Mouse (Mus musculus) small intestine, adult 2 months (tissue): ENCODE measurements around the gene Axin2. TPM values are rescaled to one million over a fixed set of nuclear protein-coding genes. Genes with fewer than 3 reads are reported as not detected.
A peak's percentile ranks its signal among the peaks of the same experiment; 100 is the strongest.

ENCODE experiments used
- H3K27ac ChIP-seq: fragments of 200-500 bp; 2 replicates; pipeline ENCODE4 v1.5.1; 2012; ENCODE audit warnings: low read depth, low read length, control low read depth, inconsistent platforms; ENCODE audit not compliant: insufficient read depth
- H3K27me3 ChIP-seq: fragments of 200-500 bp; 2 replicates; pipeline ENCODE4 v1.6.1; 2012; ENCODE audit warnings: mild to moderate bottlenecking, moderate library complexity, low read length, inconsistent platforms; ENCODE audit not compliant: control insufficient read depth, insufficient read depth
- H3K36me3 ChIP-seq: fragments of 200-500 bp; 2 replicates; pipeline ENCODE4 v1.6.1; 2012; ENCODE audit warnings: mild to moderate bottlenecking, low read length, control low read depth, inconsistent platforms; ENCODE audit not compliant: control insufficient read depth, insufficient read depth
- H3K4me1 ChIP-seq: fragments of 200-500 bp; 2 replicates; pipeline ENCODE4 v1.6.1; 2012; ENCODE audit warnings: low read length, inconsistent platforms, mixed read lengths; ENCODE audit not compliant: control insufficient read depth, insufficient read depth, insufficient read length
- H3K4me3 ChIP-seq: fragments of 200-500 bp; 2 replicates; pipeline ENCODE4 v1.5.1; 2012; ENCODE audit warnings: low read depth, mild to moderate bottlenecking, control low read depth, inconsistent platforms, low read length, moderate library complexity
- CTCF ChIP-seq: fragments of 200-500 bp; IDR thresholded peaks from 2 replicates; pipeline ENCODE4 v1.5.1; 2012; ENCODE audit warnings: low read depth, mild to moderate bottlenecking, control low read depth, inconsistent platforms, low read length, moderate library complexity, mixed read lengths; ENCODE audit not compliant: insufficient replicate concordance, insufficient read length; ENCODE audit errors: extremely low read depth
- POLR2A ChIP-seq: fragments of 200-500 bp; IDR thresholded peaks from 2 replicates; pipeline ENCODE4 v1.6.1; 2012; ENCODE audit warnings: low read depth, mild to moderate bottlenecking, control low read depth, inconsistent platforms, low read length, moderate library complexity
- WGBS: fragments of 180-500 bp; shearing (Covaris S2); methylation state at CpG from one replicate; pipeline ENCODE4 v1.1.7; 2018; 5-methylcytosine and 5-hydroxymethylcytosine counted together
- polyA plus RNA-seq: library from polyadenylated mRNA; depleted of rRNA; stranded (reverse); fragments of >200 nt; gene quantifications from 2 replicates; pipeline ENCODE4 v1.2.3, GENCODE M21; 2012

Gene Axin2
- polyA plus RNA-seq, 1 experiment: 48.5 TPM

DNA sequence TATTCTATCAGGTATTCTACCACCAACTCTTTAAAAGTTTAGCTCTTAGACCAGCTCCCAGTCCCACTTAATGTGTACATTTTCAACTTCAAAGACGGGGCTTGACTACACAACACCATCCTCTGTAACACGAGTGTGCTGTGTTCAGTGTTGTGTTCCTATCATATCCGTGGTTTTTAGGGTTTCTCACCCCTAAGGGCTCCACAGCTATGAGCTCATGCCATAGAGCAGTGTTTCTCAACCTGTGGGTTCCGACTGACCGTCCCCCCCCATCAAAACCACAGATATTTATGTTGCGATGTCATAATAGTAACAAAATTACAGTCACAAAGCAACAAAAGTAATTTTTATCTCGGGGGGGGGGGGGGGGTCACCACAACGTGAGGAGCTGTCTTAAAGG lies 34.1 kb upstream of the Axin2 start:
- H3K36me3 ChIP-seq: no peaks in the 10 kb centered on the region
- no peak overlapping the region for H3K4me3 ChIP-seq
- 76% methylated on average over 8 of the region's 8 CpGs for WGBS
- no peaks in the 10 kb centered on the region for H3K27me3 ChIP-seq
- TF ChIP-seq CTCF (no peak), POLR2A (no peak)
- peaks cover 3% of the 10 kb centered on the region; the same call in 1 of the 2 replicates for H3K4me1 ChIP-seq
- H3K27ac ChIP-seq: no peak overlapping the region

GRCm38 (mm10) chr11:108889121-108889520 lies 31.0 kb upstream of the Axin2 start:
- peaks cover 3% of the 10 kb centered on the region; the same call in 1 of the 2 replicates for H3K4me1 ChIP-seq
- 25% methylated on average over 11 of the region's 11 CpGs for WGBS
- no peak overlapping the region for H3K27ac ChIP-seq
- H3K36me3 ChIP-seq: no peaks in the 10 kb centered on the region
- H3K4me3 ChIP-seq: no peak overlapping the region
- TF ChIP-seq CTCF (peak; percentile 75; the same call in 1 of the 2 replicates), POLR2A (no peak)
- no peaks in the 10 kb centered on the region for H3K27me3 ChIP-seq

- 78% methylated on average over 16 of the region's 16 CpGs for WGBS
- H3K27ac ChIP-seq: no peak overlapping the region
Observed at GRCm38 (mm10) chr11:108890544-108890943, 29.6 kb upstream of the Axin2 start.

DNA sequence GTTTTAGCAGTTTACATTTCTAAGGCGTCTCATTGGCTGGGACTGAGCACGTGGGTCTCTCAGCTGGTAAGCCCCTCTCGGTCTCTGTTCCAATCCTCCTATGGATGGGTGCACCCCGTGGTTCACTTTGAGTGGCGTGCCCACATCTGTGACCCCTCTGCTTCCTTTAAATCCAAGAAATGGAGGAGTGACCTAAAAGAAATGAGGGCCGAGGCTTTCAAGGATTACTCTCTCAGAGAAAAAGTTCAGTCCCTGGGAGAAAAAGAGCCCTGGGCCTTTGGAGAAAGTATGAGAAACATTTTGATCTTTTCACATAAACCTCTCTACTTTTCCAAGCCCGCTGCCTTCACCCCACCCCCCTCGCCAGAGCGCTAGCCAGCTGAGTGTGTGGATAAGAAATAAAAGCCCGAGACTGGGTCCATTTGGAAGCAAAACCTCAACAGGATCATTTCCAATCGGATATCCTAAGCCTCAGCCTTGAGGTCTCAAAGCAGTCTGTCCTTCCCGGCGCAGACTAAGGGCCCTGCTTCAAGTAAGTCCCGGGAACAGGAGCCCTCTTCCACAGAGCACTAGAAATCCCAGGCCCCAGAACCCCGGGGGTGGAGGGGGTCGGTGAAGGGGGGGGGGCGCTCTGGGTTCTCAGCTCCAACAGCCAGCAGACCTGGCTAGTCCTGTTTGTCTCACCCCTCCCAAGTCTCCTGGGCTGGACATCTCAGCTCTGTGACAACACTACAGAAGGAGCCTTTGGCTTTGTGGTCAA lies 28.9 kb upstream of the Axin2 start:
- TF ChIP-seq CTCF (no peak), POLR2A (no peak)
- Histone ChIP-seq H3K4me3 (peak overlapping the region; percentile 16; the same call in 1 of the 2 replicates), H3K36me3 (no peaks in the 10 kb centered on the region), H3K27ac (no peak overlapping the region), H3K4me1 (peaks cover 3% of the 10 kb centered on the region; the same call in 1 of the 2 replicates), H3K27me3 (no peaks in the 10 kb centered on the region)
- WGBS: 64% methylated on average over 17 of the region's 17 CpGs

More at GRCm38 (mm10) chr11:108890544-108890943, 29.6 kb upstream of the Axin2 start:
- no peak for TF ChIP-seq CTCF
- no peak for TF ChIP-seq POLR2A
- Histone ChIP-seq H3K4me1 (peaks cover 3% of the 10 kb centered on the region; the same call in 1 of the 2 replicates), H3K27me3 (no peaks in the 10 kb centered on the region), H3K36me3 (no peaks in the 10 kb centered on the region), H3K4me3 (no peak overlapping the region)

- WGBS: 63% methylated on average over 21 of the region's 21 CpGs
- Histone ChIP-seq H3K27ac (no peak overlapping the region), H3K4me3 (peak overlapping the region; percentile 16), H3K36me3 (no peaks in the 10 kb centered on the region), H3K27me3 (no peaks in the 10 kb centered on the region), H3K4me1 (peaks cover 3% of the 10 kb centered on the region; the same call in 1 of the 2 replicates)
- TF ChIP-seq POLR2A (no peak), CTCF (no peak)
Observed at GRCm38 (mm10) chr11:108891871-108892380, 28.2 kb upstream of the Axin2 start.

DNA sequence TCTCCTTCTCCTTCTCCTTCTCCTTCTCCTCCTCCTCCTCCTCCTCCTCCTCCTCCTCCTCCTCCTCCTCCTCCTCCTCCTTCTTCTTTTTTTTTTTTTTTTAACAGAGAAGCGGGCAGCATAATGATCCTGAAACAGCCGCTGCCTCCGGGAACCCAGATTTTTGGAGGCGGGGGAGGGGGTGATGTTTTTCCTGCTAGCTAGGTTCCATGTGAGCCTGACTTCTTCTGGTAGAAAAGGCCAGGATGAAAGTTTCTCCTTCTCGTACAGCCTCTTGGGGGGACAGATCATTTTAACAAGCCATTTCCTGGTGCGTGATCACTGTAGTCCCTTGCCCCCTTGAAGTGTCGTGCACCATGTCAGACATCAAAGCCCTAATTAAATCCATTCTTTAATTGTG lies 27.7 kb upstream of the Axin2 start:
- no peaks in the 10 kb centered on the region for H3K36me3 ChIP-seq
- no peaks in the 10 kb centered on the region for H3K27me3 ChIP-seq
- H3K27ac ChIP-seq: no peak overlapping the region
- no peak overlapping the region for H3K4me3 ChIP-seq
- TF ChIP-seq CTCF: no peak
- TF ChIP-seq POLR2A: no peak
- 85% methylated on average over 4 of the region's 7 CpGs for WGBS
- H3K4me1 ChIP-seq: peaks cover 3% of the 10 kb centered on the region; the same call in 1 of the 2 replicates

DNA sequence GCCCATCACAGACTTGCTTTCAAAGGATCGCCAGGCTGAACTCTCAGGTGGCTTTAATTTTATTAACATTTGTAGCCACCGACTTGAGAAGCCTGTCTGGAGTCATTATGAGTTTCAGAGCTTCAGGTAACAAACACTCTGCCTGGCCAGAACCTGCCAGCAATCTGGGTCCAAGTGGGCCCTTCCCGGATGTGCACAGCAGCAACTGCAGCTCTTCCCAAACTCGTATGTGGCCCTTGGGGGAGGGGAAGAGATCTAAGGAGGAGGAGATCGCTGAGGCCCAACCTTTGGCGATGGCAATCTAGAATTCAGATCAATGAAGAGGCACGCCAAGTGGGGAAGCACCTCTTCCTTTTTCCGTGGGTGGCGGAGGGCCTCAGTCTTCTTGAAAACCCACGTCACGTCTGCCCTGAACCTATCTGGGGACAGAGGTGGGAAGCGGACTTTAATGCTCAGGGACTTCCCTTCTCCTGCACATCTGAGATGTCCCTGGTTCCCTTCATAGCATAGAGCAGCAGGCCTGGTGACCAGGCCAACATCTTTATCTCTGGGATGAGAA lies 26.8 kb upstream of the Axin2 start:
- H3K4me1 ChIP-seq: peaks cover 6% of the 10 kb centered on the region; the same call in 1 of the 2 replicates
- no peaks in the 10 kb centered on the region for H3K36me3 ChIP-seq
- no peak overlapping the region for H3K27ac ChIP-seq
- H3K4me3 ChIP-seq: no peak overlapping the region
- TF ChIP-seq POLR2A: no peak
- no peaks in the 10 kb centered on the region for H3K27me3 ChIP-seq
- WGBS: 81% methylated on average over 12 of the region's 12 CpGs
